Comparison of ENCODE assay signal across 8 mouse cellular contexts in the genomic region with DNA sequence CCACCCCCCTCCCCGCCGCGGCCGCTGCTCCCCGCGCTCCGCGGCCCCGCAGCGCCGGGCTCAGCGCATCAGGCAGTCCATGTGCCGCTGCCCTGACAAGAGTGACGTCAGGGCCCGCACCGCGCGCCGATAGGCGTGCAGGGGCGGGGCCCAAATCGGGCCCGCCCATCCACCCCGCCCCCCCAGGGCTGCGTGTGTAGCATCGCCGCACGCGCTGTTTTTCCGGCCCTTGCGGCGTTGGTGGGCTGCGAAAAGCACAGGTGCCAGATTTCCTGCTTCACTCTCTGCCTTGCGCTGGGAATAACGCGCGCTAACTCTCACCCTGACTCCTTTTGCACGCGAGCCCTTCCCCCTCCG. TPM values are rescaled to one million over a fixed set of nuclear protein-coding genes. Genes with fewer than 3 reads are reported as not detected.
DNase-seq lines count a peak whose midpoint lies in the region; ATAC-seq and TF ChIP-seq lines count a peak whose summit lies in the region.

Gene Hlf, minus strand, starts transcription at position 79 of the 357 bp plus-strand sequence.

- no peaks in the 10 kb centered on the region for H3K9me3 ChIP-seq in embryonic facial prominence, embryonic 14.5 days (ENCODE audit: control insufficient read depth, low read length)
- H3K9me3 ChIP-seq in limb, embryonic 12.5 days, result no peaks in the 10 kb centered on the region
- no peaks in the 10 kb centered on the region for H3K9me3 ChIP-seq in midbrain, embryonic 14.5 days (ENCODE audit: control insufficient read depth, low read length)

- 1% methylated on average over 40 of the region's 40 CpGs for WGBS in bone marrow, adult 2 months
- WGBS in embryonic facial prominence, embryonic 14.5 days, result 0% methylated on average over 18 of the region's 40 CpGs
- WGBS in limb, embryonic 12.5 days, result under 1% methylated on average over 37 of the region's 40 CpGs
- 0% methylated on average over 40 of the region's 40 CpGs for WGBS in midbrain, embryonic 14.5 days

- no peaks in the 10 kb centered on the region; the same call in 1 of the 2 replicates for H3K4me1 ChIP-seq in bone marrow, adult 2 months (ENCODE audit: control insufficient read depth, insufficient read depth, low read length)
- H3K4me1 ChIP-seq in embryonic facial prominence, embryonic 14.5 days (ENCODE audit: control insufficient read depth, insufficient read depth, low read length), result peaks cover 18% of the 10 kb centered on the region
- H3K4me1 ChIP-seq in limb, embryonic 12.5 days (replicated peaks), result peaks cover 14% of the 10 kb centered on the region
- peaks cover 16% of the 10 kb centered on the region; the same call in 1 of the 2 replicates for H3K4me1 ChIP-seq in midbrain, embryonic 14.5 days (ENCODE audit: control insufficient read depth, insufficient read depth, low read length)

- no peak for TF ChIP-seq CTCF in bone marrow, adult 2 months (IDR thresholded peaks at IDR 0.05; ENCODE audit: control insufficient read depth, insufficient read depth, low read length)

- ATAC-seq in embryonic facial prominence, embryonic 14.5 days (ENCODE audit: low read depth), result peak; percentile 97
- peak; percentile 91 for ATAC-seq in limb, embryonic 12.5 days (ENCODE audit: insufficient number of reproducible peaks, insufficient read depth, low FRiP score, low TSS enrichment, low read depth)
- peak; percentile 96 for ATAC-seq in midbrain, embryonic 14.5 days (ENCODE audit: low FRiP score, low TSS enrichment)

- H3K4me2 ChIP-seq in embryonic facial prominence, embryonic 14.5 days (ENCODE audit: low read depth, low read length), result peak within 1 kb of the TSS; percentile 93
- peak within 1 kb of the TSS; percentile 86 for H3K4me2 ChIP-seq in limb, embryonic 12.5 days
- H3K4me2 ChIP-seq in midbrain, embryonic 14.5 days (ENCODE audit: low read length), result peak within 1 kb of the TSS; percentile 97

- 0 out of 2 replicates have a peak, but pooled peaks cover 4% of the 10 kb centered on the region for H3K36me3 ChIP-seq in embryonic facial prominence, embryonic 14.5 days (ENCODE audit: control insufficient read depth, insufficient read depth, low read length)
- no peaks in the 10 kb centered on the region for H3K36me3 ChIP-seq in limb, embryonic 12.5 days
- no peaks in the 10 kb centered on the region for H3K36me3 ChIP-seq in midbrain, embryonic 14.5 days (ENCODE audit: control insufficient read depth, insufficient read depth, low read length)

- TF ChIP-seq POLR2A in bone marrow, adult 2 months (IDR thresholded peaks at IDR 0.05; ENCODE audit: borderline replicate concordance, control insufficient read depth, low read depth, low read length), result no peak

- peak within 1 kb of the TSS; percentile 59 for H3K9ac ChIP-seq in embryonic facial prominence, embryonic 14.5 days (ENCODE audit: low read depth, low read length)
- H3K9ac ChIP-seq in limb, embryonic 12.5 days (replicated peaks), result no peak within 1 kb of the TSS; the same call in 1 of the 2 replicates
- H3K9ac ChIP-seq in midbrain, embryonic 14.5 days (replicated peaks; ENCODE audit: low read length), result peak within 1 kb of the TSS; percentile 50; the same call in 1 of the 2 replicates

- no peak within 1 kb of the TSS for H3K27ac ChIP-seq in bone marrow, adult 2 months (ENCODE audit: control insufficient read depth, insufficient read depth, low read depth, low read length, poor library complexity)
- no peak within 1 kb of the TSS; the same call in 1 of the 2 replicates for H3K27ac ChIP-seq in embryonic facial prominence, embryonic 14.5 days (replicated peaks; ENCODE audit: low read depth, low read length)
- H3K27ac ChIP-seq in limb, embryonic 12.5 days, result no peak within 1 kb of the TSS
- peak within 1 kb of the TSS; percentile 26; the same call in 1 of the 2 replicates for H3K27ac ChIP-seq in midbrain, embryonic 14.5 days (replicated peaks; ENCODE audit: low read depth, low read length)

- peak; percentile 19 for DNase-seq in 3T3-L1 (ENCODE audit: low read depth, low spot score)
- DNase-seq in embryonic facial prominence, embryonic 14.5 days (ENCODE audit: low spot score), result peak; percentile 96
- DNase-seq in heart, adult 8-10 months (ENCODE audit: low spot score), result peak; percentile 82
- DNase-seq in kidney, adult 8-10 months, result peak; percentile 89 to 90
- DNase-seq in midbrain, embryonic 14.5 days, result peak; percentile 99
- DNase-seq in spleen, adult 12 weeks (ENCODE audit: low spot score), result peak; percentile 29

- H3K27me3 ChIP-seq in embryonic facial prominence, embryonic 14.5 days (replicated peaks; ENCODE audit: control insufficient read depth, insufficient read depth, low read length), result peaks cover 18% of the 10 kb centered on the region
- H3K27me3 ChIP-seq in limb, embryonic 12.5 days, result peaks cover 70% of the 10 kb centered on the region
- H3K27me3 ChIP-seq in midbrain, embryonic 14.5 days (ENCODE audit: control insufficient read depth, insufficient read depth, low read length), result peaks cover 14% of the 10 kb centered on the region

- peak within 1 kb of the TSS; percentile 35 for H3K4me3 ChIP-seq in bone marrow, adult 2 months (replicated peaks; ENCODE audit: control insufficient read depth, low read depth, low read length)
- peak within 1 kb of the TSS; percentile 56 for H3K4me3 ChIP-seq in embryonic facial prominence, embryonic 14.5 days (ENCODE audit: low read depth, low read length)
- H3K4me3 ChIP-seq in limb, embryonic 12.5 days (replicated peaks), result peak within 1 kb of the TSS; percentile 45
- peak within 1 kb of the TSS; percentile 52 for H3K4me3 ChIP-seq in midbrain, embryonic 14.5 days (replicated peaks; ENCODE audit: low read depth, low read length)

RNA-seq across cellular contexts. Expression of gene Hlf, which starts in this region (rescaled TPM):
- 1.5 and 6.2 TPM in 2 replicates for polyA plus RNA-seq in bone marrow, adult 2 months (2011; ENCODE audit: insufficient read depth, insufficient read length, low replicate concordance, missing spikeins)
- polyA plus RNA-seq in embryonic facial prominence, embryonic 14.5 days (2014; fragmentation: Nextera tagmentation; extraction: Ambion mirVana), result 5.1 and 6.2 TPM in 2 replicates
- total RNA-seq in heart, adult 8-10 months (2022), result 10 to 100 TPM; 14.6 to 34.7 (median 21.5) TPM
- polyA plus RNA-seq in limb, embryonic 12.5 days (2016; fragmentation: Nextera tagmentation; extraction: Ambion mirVana), result 0.41 and 0.49 TPM in 2 replicates
- polyA plus RNA-seq in midbrain, embryonic 14.5 days (2014; fragmentation: Nextera tagmentation; extraction: Ambion mirVana), result 2.1 and 3.4 TPM in 2 replicates

Comparison
In these comparisons a context has a peak if more than half of its experiments do, and no peak if none do; other contexts are left out.
1. Peak in ATAC-seq, H3K4me3 ChIP-seq and H3K4me2 ChIP-seq in limb, embryonic 12.5 days; RNA of the gene not detected or under 1 TPM.
2. DNase-seq: peak in every context shown above with its lines; median percentile 99 in midbrain, embryonic 14.5 days; 96 in embryonic facial prominence, embryonic 14.5 days; 90 in kidney, adult 8-10 months; 82 in heart, adult 8-10 months; 29 in spleen, adult 12 weeks; 19 in 3T3-L1.